Mouse (Mus musculus): ENCODE measurements at regions not wholly inside any gene's neighbourhood (a gene's known extent, or its start where the extent isn't known, plus 50 kb on each side); places are given as distances from the start of the nearest gene placed in this dataset.

GRCm38 (mm10) chr3:8734096-8734495, 875.8 kb downstream of the Zfp704 start:
- H3K4me3 ChIP-seq (ENCODE audit: low read depth, low read length) = no peak overlapping the region
- no peaks in the 10 kb centered on the region for H3K27me3 ChIP-seq (ENCODE audit: control insufficient read depth, insufficient read depth, low read length, poor library complexity, severe bottlenecking)
- H3K4me1 ChIP-seq (ENCODE audit: control insufficient read depth, insufficient read depth, low read length) = no peaks in the 10 kb centered on the region
- no peak overlapping the region for H3K27ac ChIP-seq (ENCODE audit: insufficient read depth, low read length)
- no peaks in the 10 kb centered on the region for H3K36me3 ChIP-seq (ENCODE audit: control insufficient read depth, insufficient read depth, low read length, poor library complexity, severe bottlenecking)
- TF ChIP-seq CTCF (IDR thresholded peaks at IDR 0.05; ENCODE audit: low read depth, low read length) (no peak), POLR2A (IDR thresholded peaks at IDR 0.05; ENCODE audit: insufficient read depth, low read length) (no peak), EP300 (IDR thresholded peaks at IDR 0.05; ENCODE audit: insufficient read depth, low read depth, low read length) (no peak)
- no peaks in the 10 kb centered on the region for H3K9me3 ChIP-seq (replicated peaks; ENCODE audit: control insufficient read depth, insufficient read depth, low read length, poor library complexity, severe bottlenecking)
- H3K9ac ChIP-seq (ENCODE audit: low read depth, poor library complexity, severe bottlenecking) = no peak overlapping the region

DNA sequence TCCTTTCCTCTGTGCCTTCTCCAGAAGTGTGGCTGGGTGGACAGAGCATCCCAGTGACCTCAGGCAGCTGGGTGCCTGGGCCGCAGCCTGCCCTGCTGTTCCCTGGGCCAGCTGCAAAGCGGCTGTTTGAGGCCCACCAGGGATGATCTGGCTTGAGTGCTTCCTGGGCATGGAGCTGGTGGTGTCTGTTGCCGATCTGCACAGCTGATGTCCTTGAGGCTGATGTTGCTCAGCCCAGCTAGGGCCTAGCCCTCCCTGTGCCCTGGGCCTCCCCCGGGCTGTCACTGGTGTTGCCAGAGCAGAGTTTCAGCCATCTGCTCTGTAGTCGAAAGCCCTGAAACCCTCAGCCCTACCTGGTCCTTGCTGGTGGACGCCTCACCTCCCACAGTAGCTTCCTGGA, 878.5 kb downstream of the Zfp704 start:
- Histone ChIP-seq H3K36me3 (ENCODE audit: control insufficient read depth, insufficient read depth, low read length, poor library complexity, severe bottlenecking) (no peaks in the 10 kb centered on the region), H3K27me3 (ENCODE audit: control insufficient read depth, insufficient read depth, low read length, poor library complexity, severe bottlenecking) (no peaks in the 10 kb centered on the region), H3K9ac (ENCODE audit: low read depth, poor library complexity, severe bottlenecking) (no peak overlapping the region), H3K4me1 (ENCODE audit: control insufficient read depth, insufficient read depth, low read length) (no peaks in the 10 kb centered on the region), H3K4me3 (ENCODE audit: low read depth, low read length) (no peak overlapping the region), H3K9me3 (replicated peaks; ENCODE audit: control insufficient read depth, insufficient read depth, low read length, poor library complexity, severe bottlenecking) (no peaks in the 10 kb centered on the region), H3K27ac (ENCODE audit: insufficient read depth, low read length) (no peak overlapping the region)
- TF ChIP-seq CTCF (IDR thresholded peaks at IDR 0.05; ENCODE audit: low read depth, low read length) = no peak
- TF ChIP-seq POLR2A (IDR thresholded peaks at IDR 0.05; ENCODE audit: insufficient read depth, low read length) = no peak
- TF ChIP-seq EP300 (IDR thresholded peaks at IDR 0.05; ENCODE audit: insufficient read depth, low read depth, low read length) = no peak

DNA sequence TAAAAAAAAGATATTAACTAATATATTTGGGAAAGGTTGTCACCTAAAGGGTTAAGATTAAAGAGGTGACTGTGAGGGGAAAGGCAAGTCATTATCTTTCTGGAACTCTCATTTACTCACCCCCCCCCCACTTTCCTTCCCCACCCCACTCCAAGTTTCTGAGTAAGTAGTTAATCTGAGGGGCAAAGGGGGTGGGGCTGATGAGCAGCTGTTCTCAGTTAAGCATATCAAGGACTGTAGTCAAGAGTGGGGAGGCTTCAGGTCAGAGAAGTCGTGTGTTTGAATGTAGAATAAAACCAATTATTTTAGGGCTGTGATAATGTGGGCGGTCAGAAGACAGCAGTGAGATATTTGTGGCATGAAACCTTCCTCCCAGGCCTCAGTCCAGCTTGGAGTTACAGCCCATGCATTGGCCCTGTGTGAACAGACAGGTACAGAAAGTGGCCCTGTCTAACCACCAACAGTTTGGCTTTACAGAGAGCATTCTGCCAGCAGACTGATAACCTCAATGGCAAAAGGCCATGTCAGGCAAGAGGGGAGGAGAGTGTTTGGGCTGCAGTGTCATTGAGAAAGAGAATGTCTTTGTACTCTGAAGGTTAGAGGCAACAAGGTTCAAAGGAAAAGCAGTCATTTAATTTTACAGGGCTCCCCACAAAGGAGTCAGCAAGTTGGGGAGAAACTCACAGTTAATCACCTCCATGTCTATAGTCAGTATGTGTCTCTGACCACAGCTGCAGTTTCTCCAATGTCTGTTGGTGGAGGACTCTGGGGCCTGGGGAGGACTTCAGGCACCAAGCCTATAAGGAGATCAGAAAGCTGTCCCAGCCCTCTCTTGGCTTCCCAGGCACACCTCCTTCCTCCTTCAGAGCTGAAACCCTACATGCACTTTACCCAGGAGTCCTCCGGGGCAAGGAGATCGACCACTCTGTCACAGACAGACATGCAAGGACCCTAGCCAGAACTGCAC, 888.0 kb downstream of the Zfp704 start:
- no peaks in the 10 kb centered on the region for H3K9me3 ChIP-seq (replicated peaks; ENCODE audit: control insufficient read depth, insufficient read depth, low read length, poor library complexity, severe bottlenecking)
- H3K4me3 ChIP-seq (ENCODE audit: low read depth, low read length) = no peak overlapping the region
- no peaks in the 10 kb centered on the region for H3K36me3 ChIP-seq (ENCODE audit: control insufficient read depth, insufficient read depth, low read length, poor library complexity, severe bottlenecking)
- H3K27me3 ChIP-seq (ENCODE audit: control insufficient read depth, insufficient read depth, low read length, poor library complexity, severe bottlenecking) = no peaks in the 10 kb centered on the region
- no peak overlapping the region for H3K9ac ChIP-seq (ENCODE audit: low read depth, poor library complexity, severe bottlenecking)
- H3K4me1 ChIP-seq (ENCODE audit: control insufficient read depth, insufficient read depth, low read length) = no peaks in the 10 kb centered on the region
- no peak for TF ChIP-seq EP300 (IDR thresholded peaks at IDR 0.05; ENCODE audit: insufficient read depth, low read depth, low read length)
- no peak overlapping the region for H3K27ac ChIP-seq (ENCODE audit: insufficient read depth, low read length)

DNA sequence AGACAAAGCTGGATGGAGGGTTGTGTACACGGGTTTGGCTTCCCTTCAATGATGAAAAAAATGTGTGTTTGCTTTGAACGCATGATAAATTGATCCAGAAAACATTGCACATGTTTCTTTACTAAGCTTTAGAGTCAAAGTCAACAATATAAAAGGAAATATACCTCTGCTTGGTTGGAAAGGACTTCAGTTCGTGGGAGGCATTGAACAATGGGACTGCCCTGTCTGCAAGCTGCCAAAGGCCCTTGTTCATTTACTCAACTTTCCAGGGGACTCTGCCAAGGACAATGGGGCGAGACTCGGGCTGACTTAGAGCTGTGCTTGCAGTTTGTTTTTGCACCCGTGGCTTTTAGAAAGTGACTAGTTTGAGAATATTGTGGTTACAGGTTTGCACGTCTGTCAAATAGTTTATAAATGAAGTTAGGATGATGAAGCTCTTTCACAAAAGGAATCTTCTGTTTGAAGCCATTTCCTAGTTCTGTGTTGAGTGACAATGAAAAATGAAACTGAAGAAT, 889.2 kb downstream of the Zfp704 start:
- no peaks in the 10 kb centered on the region for H3K4me1 ChIP-seq (ENCODE audit: control insufficient read depth, insufficient read depth, low read length)
- no peak overlapping the region for H3K4me3 ChIP-seq (ENCODE audit: low read depth, low read length)
- no peaks in the 10 kb centered on the region for H3K27me3 ChIP-seq (ENCODE audit: control insufficient read depth, insufficient read depth, low read length, poor library complexity, severe bottlenecking)
- no peaks in the 10 kb centered on the region for H3K36me3 ChIP-seq (ENCODE audit: control insufficient read depth, insufficient read depth, low read length, poor library complexity, severe bottlenecking)
- H3K27ac ChIP-seq (ENCODE audit: insufficient read depth, low read length) = no peak overlapping the region
- TF ChIP-seq EP300 (IDR thresholded peaks at IDR 0.05; ENCODE audit: insufficient read depth, low read depth, low read length) (no peak), CTCF (IDR thresholded peaks at IDR 0.05; ENCODE audit: low read depth, low read length) (no peak), POLR2A (IDR thresholded peaks at IDR 0.05; ENCODE audit: insufficient read depth, low read length) (no peak)
- no peak overlapping the region for H3K9ac ChIP-seq (ENCODE audit: low read depth, poor library complexity, severe bottlenecking)
- no peaks in the 10 kb centered on the region for H3K9me3 ChIP-seq (replicated peaks; ENCODE audit: control insufficient read depth, insufficient read depth, low read length, poor library complexity, severe bottlenecking)

- Histone ChIP-seq H3K36me3 (ENCODE audit: control insufficient read depth, insufficient read depth, low read length, poor library complexity, severe bottlenecking) (no peaks in the 10 kb centered on the region), H3K9ac (ENCODE audit: low read depth, poor library complexity, severe bottlenecking) (no peak overlapping the region), H3K27ac (ENCODE audit: insufficient read depth, low read length) (no peak overlapping the region), H3K4me1 (ENCODE audit: control insufficient read depth, insufficient read depth, low read length) (no peaks in the 10 kb centered on the region), H3K9me3 (replicated peaks; ENCODE audit: control insufficient read depth, insufficient read depth, low read length, poor library complexity, severe bottlenecking) (no peaks in the 10 kb centered on the region), H3K27me3 (ENCODE audit: control insufficient read depth, insufficient read depth, low read length, poor library complexity, severe bottlenecking) (no peaks in the 10 kb centered on the region), H3K4me3 (ENCODE audit: low read depth, low read length) (no peak overlapping the region)
- TF ChIP-seq EP300 (IDR thresholded peaks at IDR 0.05; ENCODE audit: insufficient read depth, low read depth, low read length) (no peak), POLR2A (IDR thresholded peaks at IDR 0.05; ENCODE audit: insufficient read depth, low read length) (no peak), CTCF (IDR thresholded peaks at IDR 0.05; ENCODE audit: low read depth, low read length) (no peak)
Measured at GRCm38 (mm10) chr3:8718206-8718605, 891.7 kb downstream of the Zfp704 start.

- H3K4me3 ChIP-seq (ENCODE audit: low read depth, low read length) = peak overlapping the region; percentile 10; the same call in 1 of the 2 replicates
- no peak overlapping the region for H3K9ac ChIP-seq (ENCODE audit: low read depth, poor library complexity, severe bottlenecking)
- H3K9me3 ChIP-seq (replicated peaks; ENCODE audit: control insufficient read depth, insufficient read depth, low read length, poor library complexity, severe bottlenecking) = no peaks in the 10 kb centered on the region
- H3K4me1 ChIP-seq (ENCODE audit: control insufficient read depth, insufficient read depth, low read length) = no peaks in the 10 kb centered on the region
- no peak for TF ChIP-seq CTCF (IDR thresholded peaks at IDR 0.05; ENCODE audit: low read depth, low read length)
- TF ChIP-seq EP300 (IDR thresholded peaks at IDR 0.05; ENCODE audit: insufficient read depth, low read depth, low read length) = no peak
- no peak for TF ChIP-seq POLR2A (IDR thresholded peaks at IDR 0.05; ENCODE audit: insufficient read depth, low read length)
- no peaks in the 10 kb centered on the region for H3K27me3 ChIP-seq (ENCODE audit: control insufficient read depth, insufficient read depth, low read length, poor library complexity, severe bottlenecking)
- H3K36me3 ChIP-seq (ENCODE audit: control insufficient read depth, insufficient read depth, low read length, poor library complexity, severe bottlenecking) = no peaks in the 10 kb centered on the region
- H3K27ac ChIP-seq (ENCODE audit: insufficient read depth, low read length) = no peak overlapping the region
Measured at GRCm38 (mm10) chr3:8717334-8717812, 892.5 kb downstream of the Zfp704 start.

Data from ES-Bruce4 (cell line).